In the genomic region with DNA sequence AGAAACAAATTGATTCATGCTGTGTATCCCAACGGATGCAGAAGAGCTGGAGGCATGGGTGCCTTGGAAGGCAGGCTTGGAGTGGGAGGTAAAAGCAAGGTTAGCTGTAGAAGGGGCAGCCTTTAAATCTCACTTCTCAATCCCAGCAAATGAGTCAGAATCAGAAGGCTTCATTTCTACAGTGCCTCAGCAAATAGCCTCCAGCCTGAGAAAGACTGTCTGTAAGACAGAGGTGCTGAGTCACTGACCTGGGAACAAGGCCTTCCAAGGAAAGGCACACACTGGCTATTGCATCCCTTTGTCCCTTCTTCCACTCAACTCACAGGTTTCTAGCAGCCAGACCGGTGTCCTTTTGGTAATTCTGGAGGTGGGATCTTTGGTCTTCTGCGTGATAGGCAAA, we compare ENCODE assay signal across 29 mouse cellular contexts.
DNase-seq lines count a peak whose midpoint lies in the region; TF ChIP-seq lines count a peak whose summit lies in the region.
"Had no signal": no experiment of that assay in that cellular context is flagged by ENCODE, and none has a peak within 500 bp of the region (broad histone marks: within the 10 kb centered on the region; RNA-seq: fewer than 3 reads in every experiment).

No protein-coding gene starts in this region.

- H3K27me3 ChIP-seq in cerebellum, adult 2 months (ENCODE audit: control insufficient read depth, insufficient read depth, low read length): no peaks in the 10 kb centered on the region
- H3K27me3 ChIP-seq: embryonic facial prominence, embryonic 12.5 days; limb, embryonic 15.5 days; lung, embryonic 15.5 days; midbrain, embryonic 15.5 days; neural tube, embryonic 15.5 days; stomach, embryonic 15.5 days had no signal

- H3K27ac ChIP-seq in cerebellum, adult 2 months (ENCODE audit: insufficient read depth, low read length): no peak overlapping the region
- H3K27ac ChIP-seq: embryonic facial prominence, embryonic 12.5 days; heart, adult 2 months; hindbrain, embryonic 14.5 days; limb, embryonic 10.5 days; limb, embryonic 15.5 days; liver, embryonic 14.5 days; lung, embryonic 15.5 days; midbrain, embryonic 10.5 days; midbrain, embryonic 15.5 days; neural tube, embryonic 15.5 days; stomach, embryonic 15.5 days had no signal

- no peak for TF ChIP-seq CTCF in lung, adult 2 months (IDR thresholded peaks at IDR 0.05; ENCODE audit: insufficient read depth, low read length)
- TF ChIP-seq CTCF in cerebellum, adult 2 months (IDR thresholded peaks at IDR 0.05; ENCODE audit: borderline replicate concordance, insufficient read depth, low read depth, low read length): no peak

- H3K4me3 ChIP-seq in lung, adult 2 months (replicated peaks; ENCODE audit: extremely low read depth, low read depth, low read length): no peak overlapping the region
- no peak overlapping the region for H3K4me3 ChIP-seq in cerebellum, adult 2 months (replicated peaks; ENCODE audit: insufficient read depth, low read depth, low read length)
- H3K4me3 ChIP-seq: embryonic facial prominence, embryonic 12.5 days; heart, adult 2 months; heart, embryonic 12.5 days; limb, embryonic 10.5 days; limb, embryonic 15.5 days; lung, embryonic 15.5 days; midbrain, embryonic 10.5 days; midbrain, embryonic 15.5 days; neural tube, embryonic 15.5 days; stomach, embryonic 15.5 days had no signal

- TF ChIP-seq POLR2A in lung, adult 2 months (IDR thresholded peaks at IDR 0.05; ENCODE audit: borderline replicate concordance, extremely low read depth, low read depth, low read length): no peak
- TF ChIP-seq POLR2A in cerebellum, adult 2 months (IDR thresholded peaks at IDR 0.05; ENCODE audit: borderline replicate concordance, insufficient read depth, low read length): no peak

- DNase-seq in adrenal gland, adult (ENCODE audit: inconsistent age in 2 of 2, low spot score in 1 of 2): peak; percentile 67 to 75
- DNase-seq in adrenal gland, adult 18-20 months (ENCODE audit: low spot score in 2 of 2): no peak
- DNase-seq in Muller cell, postnatal 12 days (ENCODE audit: inconsistent ontology term): peak; percentile 24
- peak; percentile 3 for DNase-seq in adrenal gland, postnatal 25 days
- no peak for DNase-seq in lung, adult 2 months
- no peak for DNase-seq in B cell, adult 2 months
- DNase-seq in cerebellum, adult 2 months: no peak
- DNase-seq: cerebellum, adult 9-10 months; cerebellum, postnatal 36 days; embryo, embryonic 11 days; forebrain, postnatal 0 days; heart, adult 2 months; kidney, adult 9 months; kidney, postnatal 14 days; layer of hippocampus, adult 9-11 months; retina, postnatal 1 day; right cerebral cortex, postnatal 14 days; thymus, postnatal 14 days had no signal

- WGBS in lung, adult 2 months: 86% methylated on average over 3 of the region's 3 CpGs
- WGBS in cerebellum, adult 2 months: 79% methylated on average over 3 of the region's 3 CpGs

- no peaks in the 10 kb centered on the region for H3K4me1 ChIP-seq in lung, adult 2 months (ENCODE audit: control insufficient read depth, insufficient read depth, low read length)
- 0 out of 2 replicates have a peak, but pooled peaks cover 1% of the 10 kb centered on the region for H3K4me1 ChIP-seq in cerebellum, adult 2 months (ENCODE audit: control insufficient read depth, insufficient read depth, low read length)
- H3K4me1 ChIP-seq: embryonic facial prominence, embryonic 12.5 days; heart, embryonic 12.5 days; limb, embryonic 10.5 days; limb, embryonic 15.5 days; lung, embryonic 15.5 days; midbrain, embryonic 10.5 days; midbrain, embryonic 15.5 days; neural tube, embryonic 15.5 days; stomach, embryonic 15.5 days had no signal

Comparison
In these comparisons a context has a peak if more than half of its experiments do, and no peak if none do; other contexts are left out.
1. DNase-seq: peak in adrenal gland, adult (2 of 2), Muller cell, postnatal 12 days (single experiment) and adrenal gland, postnatal 25 days (single experiment); none in adrenal gland, adult 18-20 months (0 of 2), lung, adult 2 months (single experiment), B cell, adult 2 months (0 of 2) and cerebellum, adult 2 months (0 of 2).